8 mouse cellular contexts compared by ENCODE assay signal in the genomic region with DNA sequence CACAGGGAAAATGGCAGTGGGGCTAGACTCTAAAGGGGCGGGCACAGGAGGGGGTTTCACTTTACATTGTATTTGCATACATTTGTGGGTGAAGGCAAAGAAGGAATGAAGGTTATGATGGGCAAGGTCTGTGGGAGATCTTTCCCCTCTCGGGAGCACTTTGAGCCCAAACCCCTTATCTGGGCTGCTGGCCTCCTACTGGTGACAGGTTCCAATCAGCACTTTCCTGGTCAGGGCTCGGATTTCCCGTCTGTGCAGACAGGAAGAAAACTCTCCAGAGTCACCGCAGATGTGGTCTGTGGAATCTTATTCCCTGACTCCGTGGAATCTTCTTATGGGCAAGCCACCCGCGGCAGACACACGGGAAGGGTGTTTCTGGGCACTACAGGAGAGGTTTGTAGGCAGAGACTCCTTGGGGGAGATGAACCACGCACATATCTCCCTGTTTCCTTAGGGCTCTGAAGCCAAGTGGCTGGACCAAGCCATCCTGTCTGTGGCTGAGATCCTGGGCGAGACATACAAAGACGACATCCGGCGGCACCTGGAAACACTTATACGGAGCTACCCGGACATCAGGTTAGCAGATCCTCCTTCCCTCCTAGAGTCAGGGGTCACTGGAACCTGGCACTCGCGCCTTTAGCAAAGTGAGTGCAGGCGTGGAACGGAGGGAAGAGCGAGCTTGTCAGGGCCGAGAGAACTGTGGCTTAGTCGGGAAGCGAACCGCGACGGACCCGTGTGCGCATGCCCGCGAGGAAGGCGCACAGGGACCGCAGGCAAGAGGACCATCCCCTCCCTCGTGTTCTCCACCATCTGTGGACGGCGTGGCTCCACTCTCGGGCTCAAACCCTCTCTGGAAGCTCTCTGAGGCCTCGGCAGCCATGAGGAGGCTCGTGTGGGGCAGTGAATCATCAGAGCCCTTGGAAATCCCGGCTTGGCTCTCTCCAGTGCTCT. TPM values are rescaled to one million over a fixed set of nuclear protein-coding genes. Genes with fewer than 3 reads are reported as not detected.
A peak's percentile ranks its signal among the peaks of the same experiment; 100 is the strongest.
DNase-seq lines count a peak whose midpoint lies in the region; ATAC-seq and TF ChIP-seq lines count a peak whose summit lies in the region.

No protein-coding gene starts in this region.

- no peak overlapping the region for H3K27ac ChIP-seq in limb, embryonic 13.5 days
- no peak overlapping the region for H3K27ac ChIP-seq in midbrain, postnatal 0 days (ENCODE audit: low read depth, low read length)

- H3K9me3 ChIP-seq in limb, embryonic 13.5 days, result no peaks in the 10 kb centered on the region
- H3K9me3 ChIP-seq in midbrain, postnatal 0 days (ENCODE audit: low read length), result no peaks in the 10 kb centered on the region

- TF ChIP-seq CTCF in C2C12 (IDR thresholded peaks at IDR 0.05; ENCODE audit: control insufficient read depth, insufficient read depth, insufficient read length), result no peak
- peak; percentile 26; the same call in 1 of the 2 replicates for TF ChIP-seq CTCF in midbrain, postnatal 0 days (IDR thresholded peaks at IDR 0.05)

- H3K27me3 ChIP-seq in C2C12 (ENCODE audit: control insufficient read depth, insufficient read depth, insufficient read length), result no peaks in the 10 kb centered on the region
- peaks cover 91% of the 10 kb centered on the region for H3K27me3 ChIP-seq in limb, embryonic 13.5 days
- H3K27me3 ChIP-seq in midbrain, postnatal 0 days (ENCODE audit: insufficient read depth, low read length), result peaks cover 34% of the 10 kb centered on the region

- H3K9ac ChIP-seq in limb, embryonic 13.5 days, result peak overlapping the region; percentile 55; the same call in 1 of the 2 replicates
- peak overlapping the region; percentile 50 for H3K9ac ChIP-seq in midbrain, postnatal 0 days (replicated peaks; ENCODE audit: low read length, poor library complexity, severe bottlenecking)

- peak overlapping the region; percentile 73 for H3K4me2 ChIP-seq in limb, embryonic 13.5 days (replicated peaks)
- H3K4me2 ChIP-seq in midbrain, postnatal 0 days (ENCODE audit: low read depth, low read length, poor library complexity, severe bottlenecking), result peak overlapping the region; percentile 59

- under 1% methylated on average over 40 of the region's 40 CpGs for WGBS in limb, embryonic 13.5 days
- WGBS in midbrain, postnatal 0 days, result 1% methylated on average over 40 of the region's 40 CpGs

- H3K36me3 ChIP-seq in C2C12 (ENCODE audit: control insufficient read depth, insufficient read depth), result no peaks in the 10 kb centered on the region
- H3K36me3 ChIP-seq in limb, embryonic 13.5 days, result no peaks in the 10 kb centered on the region
- H3K36me3 ChIP-seq in midbrain, postnatal 0 days (ENCODE audit: insufficient read depth, low read length), result no peaks in the 10 kb centered on the region

- intact Hi-C loops in heart, postnatal 36 days (cut with DNase I), result no loop called here

- peak overlapping the region; percentile 51 for H3K4me3 ChIP-seq in C2C12 (ENCODE audit: insufficient read depth, poor library complexity, severe bottlenecking)
- H3K4me3 ChIP-seq in limb, embryonic 13.5 days, result peak overlapping the region; percentile 43
- H3K4me3 ChIP-seq in midbrain, postnatal 0 days (ENCODE audit: low read depth, low read length), result peak overlapping the region; percentile 33

- peaks cover 34% of the 10 kb centered on the region for H3K79me2 ChIP-seq in C2C12 (ENCODE audit: control insufficient read depth, insufficient read depth)

- H3K4me1 ChIP-seq in limb, embryonic 13.5 days, result peaks cover 47% of the 10 kb centered on the region
- peaks cover 7% of the 10 kb centered on the region; the same call in 1 of the 2 replicates for H3K4me1 ChIP-seq in midbrain, postnatal 0 days (ENCODE audit: insufficient read depth, low read length)

- H3ac ChIP-seq in C2C12 (ENCODE audit: control insufficient read depth, insufficient read length, low read depth), result peak overlapping the region; percentile 94

- peaks cover 6% of the 10 kb centered on the region for H3K79me3 ChIP-seq in C2C12 (ENCODE audit: low read depth)

- DNase-seq in adrenal gland, postnatal 10 days, result peak; percentile 63
- no peak for DNase-seq in adrenal gland, adult 8-10 months
- DNase-seq in heart, postnatal 36 days, result peak; percentile 62 to 67
- DNase-seq in midbrain, postnatal 0 days (ENCODE audit: low spot score), result peak; percentile 63
- no peak for DNase-seq in B cell, adult 2 months

- ATAC-seq in erythroblast, adult 5-6 weeks (replicated peaks; ENCODE audit: low FRiP score, poor library complexity, severe bottlenecking), result peak; percentile 32; the same call in 1 of the 2 replicates
- peak; percentile 52 for ATAC-seq in limb, embryonic 13.5 days (ENCODE audit: low FRiP score, low read depth)
- ATAC-seq in midbrain, postnatal 0 days (ENCODE audit: low FRiP score), result no peak

TF ChIP-seq in C2C12, 6 proteins besides CTCF, POLR2A, EP300 and RAD21:
- TF ChIP-seq MAX (IDR thresholded peaks at IDR 0.05) (peak; percentile 78), MYOG (IDR thresholded peaks at IDR 0.05; ENCODE audit: control insufficient read depth, extremely low read depth, insufficient read length) (no peak)
TF ChIP-seq in C2C12: peak in this region for 1.

RNA-seq across cellular contexts. Expression of a gene that starts 12.4 kb away (rescaled TPM):
- 1 to 10 TPM; 5.1 to 6.7 TPM for total RNA-seq in adrenal gland, postnatal 10 days (2021)
- total RNA-seq in adrenal gland, adult 8-10 months (2022), result 10 to 100 TPM in 1 of 4 experiments, 1 to 10 TPM in 3; 3.2 to 10.0 (median 7.8) TPM
- polyA plus RNA-seq in C2C12 (2012; fragmentation: generic; extraction: Trizol), result 58.3 TPM
- not detected in 2 replicates for total RNA-seq in erythroblast, adult 5-6 weeks (2015; ENCODE audit: low replicate concordance)
- not detected in 2 replicates for total RNA-seq in erythroblast, adult 5-6 weeks (2017; ENCODE audit: low replicate concordance)
- 1 to 10 TPM; 2.9 to 3.0 TPM for total RNA-seq in heart, postnatal 36 days (2021)
- polyA plus RNA-seq in limb, embryonic 13.5 days (2015; fragmentation: Nextera tagmentation; extraction: Ambion mirVana), result 6.6 and 6.9 TPM in 2 replicates
- total RNA-seq in midbrain, postnatal 0 days (2014; rRNA removed), result 2.4 and 3.3 TPM in 2 replicates
- 1.7 and 2.8 TPM in 2 replicates for polyA plus RNA-seq in midbrain, postnatal 0 days (2015; fragmentation: Nextera tagmentation; extraction: Ambion mirVana)

RNA-seq across cellular contexts. Expression of a gene that starts 13.0 kb away (rescaled TPM):
- total RNA-seq in adrenal gland, postnatal 10 days (2021), result 10 to 100 TPM; 15.0 to 18.5 TPM
- total RNA-seq in adrenal gland, adult 8-10 months (2022), result 10 to 100 TPM; 14.3 to 28.0 (median 17.7) TPM
- 119 TPM for polyA plus RNA-seq in C2C12 (2012; fragmentation: generic; extraction: Trizol)
- total RNA-seq in erythroblast, adult 5-6 weeks (2015; ENCODE audit: low replicate concordance), result 121 and 131 TPM in 2 replicates
- total RNA-seq in erythroblast, adult 5-6 weeks (2017; ENCODE audit: low replicate concordance), result 287 and 456 TPM in 2 replicates
- total RNA-seq in heart, postnatal 36 days (2021), result 10 to 100 TPM; 32.7 to 38.8 TPM
- polyA plus RNA-seq in limb, embryonic 13.5 days (2015; fragmentation: Nextera tagmentation; extraction: Ambion mirVana), result 7.4 and 7.8 TPM in 2 replicates
- total RNA-seq in midbrain, postnatal 0 days (2014; rRNA removed), result 1.5 and 3.8 TPM in 2 replicates
- polyA plus RNA-seq in midbrain, postnatal 0 days (2015; fragmentation: Nextera tagmentation; extraction: Ambion mirVana), result 0.38 and 0.49 TPM in 2 replicates

RNA-seq across cellular contexts. Expression of a gene that starts 22.6 kb away (rescaled TPM):
- total RNA-seq in adrenal gland, postnatal 10 days (2021), result under 1 TPM in 1 of 2 experiments, not detected in 1; 0.48 TPM
- total RNA-seq in adrenal gland, adult 8-10 months (2022), result 1 to 10 TPM in 1 of 4 experiments, under 1 TPM in 3; 0.67 to 1.0 (median 0.78) TPM
- polyA plus RNA-seq in C2C12 (2012; fragmentation: generic; extraction: Trizol), result not detected
- total RNA-seq in erythroblast, adult 5-6 weeks (2015; ENCODE audit: low replicate concordance), result not detected in 2 replicates
- not detected in 2 replicates for total RNA-seq in erythroblast, adult 5-6 weeks (2017; ENCODE audit: low replicate concordance)
- total RNA-seq in heart, postnatal 36 days (2021), result not detected
- 9.5 and 13.8 TPM in 2 replicates for polyA plus RNA-seq in limb, embryonic 13.5 days (2015; fragmentation: Nextera tagmentation; extraction: Ambion mirVana)
- total RNA-seq in midbrain, postnatal 0 days (2014; rRNA removed), result 4.4 and 6.4 TPM in 2 replicates
- 18.2 and 19.9 TPM in 2 replicates for polyA plus RNA-seq in midbrain, postnatal 0 days (2015; fragmentation: Nextera tagmentation; extraction: Ambion mirVana)

RNA-seq across cellular contexts. Expression of a gene that starts 51.7 kb away (rescaled TPM):
- 100 to 1,000 TPM; 103 to 118 TPM for total RNA-seq in adrenal gland, postnatal 10 days (2021)
- total RNA-seq in adrenal gland, adult 8-10 months (2022), result 100 to 1,000 TPM; 112 to 162 (median 141) TPM
- polyA plus RNA-seq in C2C12 (2012; fragmentation: generic; extraction: Trizol), result 48.1 TPM
- 0.58 and 10.9 TPM in 2 replicates for total RNA-seq in erythroblast, adult 5-6 weeks (2015; ENCODE audit: low replicate concordance)
- 1.8 and 2.6 TPM in 2 replicates for total RNA-seq in erythroblast, adult 5-6 weeks (2017; ENCODE audit: low replicate concordance)
- 10 to 100 TPM; 54.6 to 62.5 TPM for total RNA-seq in heart, postnatal 36 days (2021)
- polyA plus RNA-seq in limb, embryonic 13.5 days (2015; fragmentation: Nextera tagmentation; extraction: Ambion mirVana), result 26.5 and 32.4 TPM in 2 replicates
- total RNA-seq in midbrain, postnatal 0 days (2014; rRNA removed), result 190 and 259 TPM in 2 replicates
- polyA plus RNA-seq in midbrain, postnatal 0 days (2015; fragmentation: Nextera tagmentation; extraction: Ambion mirVana), result 35.4 and 36.4 TPM in 2 replicates

RNA-seq across cellular contexts. Expression of a gene that starts 56.4 kb away (rescaled TPM):
- 1 to 10 TPM; 1.0 to 1.1 TPM for total RNA-seq in adrenal gland, postnatal 10 days (2021)
- not detected for total RNA-seq in adrenal gland, adult 8-10 months (2022)
- polyA plus RNA-seq in C2C12 (2012; fragmentation: generic; extraction: Trizol), result 2.1 TPM
- not detected in 2 replicates for total RNA-seq in erythroblast, adult 5-6 weeks (2015; ENCODE audit: low replicate concordance)
- not detected in 2 replicates for total RNA-seq in erythroblast, adult 5-6 weeks (2017; ENCODE audit: low replicate concordance)
- under 1 TPM; 0.57 to 0.58 TPM for total RNA-seq in heart, postnatal 36 days (2021)
- 9.0 and 9.1 TPM in 2 replicates for polyA plus RNA-seq in limb, embryonic 13.5 days (2015; fragmentation: Nextera tagmentation; extraction: Ambion mirVana)
- total RNA-seq in midbrain, postnatal 0 days (2014; rRNA removed), result 9.6 and 12.6 TPM in 2 replicates
- 8.4 and 9.7 TPM in 2 replicates for polyA plus RNA-seq in midbrain, postnatal 0 days (2015; fragmentation: Nextera tagmentation; extraction: Ambion mirVana)

Comparison
In these comparisons a context has a peak if more than half of its experiments do, and no peak if none do; other contexts are left out.
1. DNase-seq: peak in adrenal gland, postnatal 10 days (single experiment), heart, postnatal 36 days (2 of 2) and midbrain, postnatal 0 days (single experiment); none in adrenal gland, adult 8-10 months (single experiment) and B cell, adult 2 months (0 of 2).
2. Peak in every context shown above with its lines, with median percentiles within 50 percentile points of each other: H3K4me3 ChIP-seq.